16 mouse cellular contexts compared by ENCODE assay signal in genomic region chr7:49981511-49982227, GRCm38 (mm10). TPM values are rescaled to one million over a fixed set of nuclear protein-coding genes. Genes with fewer than 3 reads are reported as not detected.
A peak's percentile ranks its signal among the peaks of the same experiment; 100 is the strongest.
DNase-seq lines count a peak whose midpoint lies in the region; ATAC-seq lines count a peak whose summit lies in the region.
"Had no signal": no experiment of that assay in that cellular context is flagged by ENCODE, and none has a peak within 500 bp of the region (broad histone marks: within the 10 kb centered on the region; RNA-seq: fewer than 3 reads in every experiment).

No protein-coding gene starts in this region.

- H3K4me1 ChIP-seq in forebrain, embryonic 11.5 days (replicated peaks; ENCODE audit: control insufficient read depth, insufficient read depth, low read length): peaks cover 4% of the 10 kb centered on the region; the same call in 1 of the 2 replicates
- H3K4me1 ChIP-seq in forebrain, embryonic 10.5 days: peaks cover 22% of the 10 kb centered on the region
- no peaks in the 10 kb centered on the region for H3K4me1 ChIP-seq in midbrain, embryonic 11.5 days (ENCODE audit: control insufficient read depth, insufficient read depth, low read length)
- peaks cover 12% of the 10 kb centered on the region for H3K4me1 ChIP-seq in midbrain, embryonic 10.5 days
- no peaks in the 10 kb centered on the region for H3K4me1 ChIP-seq in limb, embryonic 10.5 days
- H3K4me1 ChIP-seq: hindbrain, embryonic 12.5 days; neural tube, embryonic 12.5 days had no signal

- H3K9ac ChIP-seq in forebrain, embryonic 11.5 days (ENCODE audit: low read length): no peak overlapping the region
- no peak overlapping the region for H3K9ac ChIP-seq in midbrain, embryonic 11.5 days (ENCODE audit: low read length)
- H3K9ac ChIP-seq: hindbrain, embryonic 12.5 days; neural tube, embryonic 12.5 days had no signal

- no peaks in the 10 kb centered on the region for H3K9me3 ChIP-seq in forebrain, embryonic 11.5 days (ENCODE audit: control insufficient read depth, low read length)
- no peaks in the 10 kb centered on the region for H3K9me3 ChIP-seq in forebrain, embryonic 10.5 days
- no peaks in the 10 kb centered on the region for H3K9me3 ChIP-seq in midbrain, embryonic 11.5 days (ENCODE audit: control insufficient read depth, low read length)
- no peaks in the 10 kb centered on the region for H3K9me3 ChIP-seq in midbrain, embryonic 10.5 days (replicated peaks)
- no peaks in the 10 kb centered on the region for H3K9me3 ChIP-seq in limb, embryonic 10.5 days (replicated peaks)
- H3K9me3 ChIP-seq: hindbrain, embryonic 12.5 days; neural tube, embryonic 12.5 days had no signal

- no peak overlapping the region for H3K27ac ChIP-seq in forebrain, embryonic 11.5 days (ENCODE audit: low read depth, low read length)
- no peak overlapping the region for H3K27ac ChIP-seq in forebrain, embryonic 10.5 days
- no peak overlapping the region for H3K27ac ChIP-seq in midbrain, embryonic 11.5 days (ENCODE audit: low read depth, low read length)
- no peak overlapping the region for H3K27ac ChIP-seq in midbrain, embryonic 10.5 days (replicated peaks)
- no peak overlapping the region for H3K27ac ChIP-seq in limb, embryonic 10.5 days
- H3K27ac ChIP-seq: hindbrain, embryonic 12.5 days; neural tube, embryonic 12.5 days had no signal

- H3K36me3 ChIP-seq in forebrain, embryonic 11.5 days (ENCODE audit: control insufficient read depth, insufficient read depth, low read length): no peaks in the 10 kb centered on the region
- H3K36me3 ChIP-seq in forebrain, embryonic 10.5 days (replicated peaks): no peaks in the 10 kb centered on the region
- no peaks in the 10 kb centered on the region for H3K36me3 ChIP-seq in midbrain, embryonic 11.5 days (ENCODE audit: control insufficient read depth, insufficient read depth, low read length)
- no peaks in the 10 kb centered on the region for H3K36me3 ChIP-seq in midbrain, embryonic 10.5 days
- no peaks in the 10 kb centered on the region for H3K36me3 ChIP-seq in limb, embryonic 10.5 days
- H3K36me3 ChIP-seq: hindbrain, embryonic 12.5 days; neural tube, embryonic 12.5 days had no signal

- ATAC-seq in forebrain, embryonic 11.5 days (replicated peaks; ENCODE audit: low FRiP score): peak; percentile 71
- ATAC-seq in midbrain, embryonic 11.5 days (ENCODE audit: low FRiP score): peak; percentile 26; the same call in 1 of the 2 replicates

- no peak overlapping the region for H3K4me2 ChIP-seq in forebrain, embryonic 11.5 days (ENCODE audit: low read depth, low read length, severe bottlenecking)
- H3K4me2 ChIP-seq in midbrain, embryonic 11.5 days: no peak overlapping the region
- H3K4me2 ChIP-seq: heart, embryonic 11.5 days; hindbrain, embryonic 12.5 days; neural tube, embryonic 12.5 days had no signal

- H3K4me3 ChIP-seq in forebrain, embryonic 11.5 days (ENCODE audit: low read depth, low read length): no peak overlapping the region
- no peak overlapping the region for H3K4me3 ChIP-seq in forebrain, embryonic 10.5 days
- no peak overlapping the region for H3K4me3 ChIP-seq in midbrain, embryonic 11.5 days (ENCODE audit: low read depth, low read length)
- H3K4me3 ChIP-seq in midbrain, embryonic 10.5 days: no peak overlapping the region
- no peak overlapping the region for H3K4me3 ChIP-seq in limb, embryonic 10.5 days
- H3K4me3 ChIP-seq: hindbrain, embryonic 12.5 days; neural tube, embryonic 12.5 days had no signal

- peaks cover 26% of the 10 kb centered on the region for H3K27me3 ChIP-seq in forebrain, embryonic 11.5 days (ENCODE audit: control insufficient read depth, insufficient read depth, low read length)
- peaks cover 89% of the 10 kb centered on the region for H3K27me3 ChIP-seq in forebrain, embryonic 10.5 days (ENCODE audit: poor library complexity, severe bottlenecking)
- peaks cover 5% of the 10 kb centered on the region for H3K27me3 ChIP-seq in midbrain, embryonic 11.5 days (ENCODE audit: control insufficient read depth, insufficient read depth, low read length)
- peaks cover 86% of the 10 kb centered on the region for H3K27me3 ChIP-seq in midbrain, embryonic 10.5 days (ENCODE audit: low read depth, poor library complexity, severe bottlenecking)
- peaks cover 53% of the 10 kb centered on the region for H3K27me3 ChIP-seq in limb, embryonic 10.5 days (ENCODE audit: low read depth, poor library complexity, severe bottlenecking)

- DNase-seq in forebrain, embryonic 11.5 days (ENCODE audit: low spot score): peak; percentile 54
- no peak for DNase-seq in forebrain, embryonic 10.5 days (ENCODE audit: extremely low spot score, low spot score)
- DNase-seq in midbrain, embryonic 11.5 days (ENCODE audit: low spot score, missing footprints): no peak
- DNase-seq in midbrain, embryonic 10.5 days (ENCODE audit: low spot score): no peak
- DNase-seq in limb, embryonic 10.5 days (ENCODE audit: low spot score): peak; percentile 33
- no peak for DNase-seq in adrenal gland, postnatal 25 days
- DNase-seq in heart, postnatal 4 days: no peak
- no peak for DNase-seq in right cerebral cortex, postnatal 4 days
- DNase-seq: B cell, adult 2 months; kidney, adult 9 months; right cerebral cortex, postnatal 25 days had no signal

- WGBS in forebrain, embryonic 11.5 days: 5% methylated on average over 9 of the region's 9 CpGs
- WGBS in forebrain, embryonic 10.5 days: 7% methylated on average over 9 of the region's 9 CpGs
- WGBS in midbrain, embryonic 11.5 days: 12% methylated on average over 9 of the region's 9 CpGs
- WGBS in midbrain, embryonic 10.5 days: 7% methylated on average over 9 of the region's 9 CpGs
- 14% methylated on average over 9 of the region's 9 CpGs for WGBS in limb, embryonic 10.5 days

RNA-seq across cellular contexts. Expression of gene Nell1, which starts 7.0 kb away (rescaled TPM):
- polyA plus RNA-seq in forebrain, embryonic 11.5 days (2014; fragmentation: Nextera tagmentation; extraction: Ambion mirVana): 0.92 and 1.1 TPM in 2 replicates
- 0.11 and 0.35 TPM in 2 replicates for polyA plus RNA-seq in forebrain, embryonic 10.5 days (2016; fragmentation: Nextera tagmentation; extraction: Ambion mirVana)
- 2.2 and 2.4 TPM in 2 replicates for polyA plus RNA-seq in midbrain, embryonic 11.5 days (2014; fragmentation: Nextera tagmentation; extraction: Ambion mirVana)
- 0.54 and 1.5 TPM in 2 replicates for polyA plus RNA-seq in midbrain, embryonic 10.5 days (2016; fragmentation: Nextera tagmentation; extraction: Ambion mirVana)
- 0.55 and 0.74 TPM in 2 replicates for polyA plus RNA-seq in limb, embryonic 10.5 days (2016; fragmentation: Nextera tagmentation; extraction: Ambion mirVana)
- total RNA-seq in adrenal gland, postnatal 25 days (2021): 1.2 and 1.5 TPM in 2 replicates
- under 1 TPM in 1 of 2 experiments, not detected in 1; 0.14 TPM for total RNA-seq in heart, postnatal 4 days (2021)
- total RNA-seq: liver, adult 2 months; megakaryocyte progenitor cell, adult 5-6 weeks had no signal
- polyA plus RNA-seq: liver, adult 2 months had no signal

Comparison
In these comparisons a context has a peak if more than half of its experiments do, and no peak if none do; other contexts are left out.
1. DNase-seq: peak in forebrain, embryonic 11.5 days (single experiment) and limb, embryonic 10.5 days (single experiment); none in forebrain, embryonic 10.5 days (single experiment), midbrain, embryonic 11.5 days (single experiment), midbrain, embryonic 10.5 days (single experiment), adrenal gland, postnatal 25 days (single experiment), heart, postnatal 4 days (single experiment) and right cerebral cortex, postnatal 4 days (single experiment).